Mouse (Mus musculus) brain, embryonic 14.5 days (tissue): ENCODE results near the gene Macf1. TPM values are rescaled to one million over a fixed set of nuclear protein-coding genes. Genes with fewer than 3 reads are reported as not detected.
A peak's percentile ranks its signal among the peaks of the same experiment; 100 is the strongest.

ENCODE experiments used
- DNase-seq: peaks from one replicate; pipeline ENCODE4 v3.0.0-alpha.2; 2011; ENCODE audit warnings: low read depth
- CTCF ChIP-seq: fragments of 200-500 bp; IDR thresholded peaks from 2 replicates; pipeline ENCODE4 v1.5.1; 2012; ENCODE audit warnings: inconsistent platforms, mild to moderate bottlenecking, moderate library complexity, borderline replicate concordance; ENCODE audit not compliant: insufficient read depth, insufficient read length; ENCODE audit errors: extremely low read depth
- POLR2A ChIP-seq: fragments of 200-500 bp; IDR thresholded peaks from 2 replicates; pipeline ENCODE4 v1.6.1; 2012; ENCODE audit warnings: mild to moderate bottlenecking, inconsistent platforms, borderline replicate concordance; ENCODE audit not compliant: poor library complexity, insufficient read depth, insufficient read length, severe bottlenecking; ENCODE audit errors: extremely low read depth
- polyA plus RNA-seq: library from polyadenylated mRNA; depleted of rRNA; stranded (reverse); fragments of >200 nt; gene quantifications from 2 replicates; pipeline ENCODE4 v1.2.3, GENCODE M21; 2012

Gene Macf1
- polyA plus RNA-seq, 1 experiment: 183 TPM

GRCm38 (mm10) chr4:123438414-123438813 lies 245.7 kb downstream of the Macf1 start:
- no peak for DNase-seq
- no peak for TF ChIP-seq CTCF
- TF ChIP-seq POLR2A: no peak

DNA sequence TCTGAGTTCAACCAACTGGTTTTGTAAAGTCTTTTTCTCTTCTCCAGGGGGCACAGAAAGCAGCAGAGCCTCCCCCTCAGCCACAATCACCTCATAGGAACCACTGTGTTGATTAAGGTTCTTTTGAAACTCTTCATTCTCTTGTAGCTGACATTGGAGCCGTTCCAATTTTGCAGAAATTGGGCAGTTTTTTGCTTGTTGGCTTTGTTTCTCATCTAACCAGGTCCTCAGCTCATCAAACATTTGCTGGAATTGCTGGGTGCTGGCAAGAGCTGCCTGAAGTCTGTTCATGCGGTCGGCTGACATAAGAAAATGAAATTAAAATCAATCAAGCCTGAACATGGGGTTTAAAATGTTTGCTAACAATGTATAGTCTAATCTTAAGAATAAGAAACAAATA lies 251.0 kb downstream of the Macf1 start:
- DNase-seq: peak; percentile 29

GRCm38 (mm10) chr4:123431936-123432335 lies 252.2 kb downstream of the Macf1 start:
- TF ChIP-seq POLR2A (no peak), CTCF (no peak)

More for the DNA sequence above, 251.0 kb downstream of the Macf1 start:
- no peak for TF ChIP-seq POLR2A
- TF ChIP-seq CTCF: no peak

DNA sequence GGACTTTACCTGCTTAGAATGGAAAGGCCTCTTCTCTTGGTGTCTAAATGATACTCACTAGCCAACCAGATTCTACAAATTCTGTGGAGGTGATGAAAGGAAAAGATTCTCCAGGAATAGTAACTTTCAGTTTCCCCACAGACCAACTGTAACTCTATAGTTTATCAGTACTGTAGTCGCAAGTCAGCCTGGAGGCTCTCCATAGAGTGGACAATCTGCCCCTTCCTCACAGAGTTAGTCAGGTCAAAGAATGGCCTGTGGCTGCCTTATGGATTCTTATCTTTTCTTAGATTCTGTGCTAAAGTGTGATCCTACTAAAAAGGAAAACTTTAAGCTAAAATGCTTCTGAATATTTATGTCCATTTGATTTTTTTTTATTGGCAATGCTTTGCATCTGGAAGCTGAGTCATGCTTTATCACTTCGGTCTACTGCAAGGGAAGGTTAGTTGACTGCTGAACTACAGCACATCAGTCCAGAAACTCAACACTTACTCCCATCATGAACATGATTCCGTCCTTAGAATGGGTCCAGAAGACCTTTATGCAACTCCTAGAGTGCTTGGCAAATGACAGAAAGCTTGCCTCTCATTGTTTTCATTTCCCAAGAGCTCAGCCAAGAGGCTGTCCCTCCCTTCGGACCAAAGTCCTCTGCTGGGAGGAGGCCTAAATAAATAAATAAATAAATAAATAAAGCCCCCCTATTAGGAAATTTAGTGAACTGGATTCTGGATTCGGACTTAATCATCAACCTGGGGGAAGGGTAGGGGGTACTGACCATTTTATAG lies 256.1 kb downstream of the Macf1 start:
- no peak for DNase-seq
- no peak for TF ChIP-seq CTCF
- no peak for TF ChIP-seq POLR2A

More at GRCm38 (mm10) chr4:123431936-123432335, 252.2 kb downstream of the Macf1 start:
- no peak for DNase-seq

DNA sequence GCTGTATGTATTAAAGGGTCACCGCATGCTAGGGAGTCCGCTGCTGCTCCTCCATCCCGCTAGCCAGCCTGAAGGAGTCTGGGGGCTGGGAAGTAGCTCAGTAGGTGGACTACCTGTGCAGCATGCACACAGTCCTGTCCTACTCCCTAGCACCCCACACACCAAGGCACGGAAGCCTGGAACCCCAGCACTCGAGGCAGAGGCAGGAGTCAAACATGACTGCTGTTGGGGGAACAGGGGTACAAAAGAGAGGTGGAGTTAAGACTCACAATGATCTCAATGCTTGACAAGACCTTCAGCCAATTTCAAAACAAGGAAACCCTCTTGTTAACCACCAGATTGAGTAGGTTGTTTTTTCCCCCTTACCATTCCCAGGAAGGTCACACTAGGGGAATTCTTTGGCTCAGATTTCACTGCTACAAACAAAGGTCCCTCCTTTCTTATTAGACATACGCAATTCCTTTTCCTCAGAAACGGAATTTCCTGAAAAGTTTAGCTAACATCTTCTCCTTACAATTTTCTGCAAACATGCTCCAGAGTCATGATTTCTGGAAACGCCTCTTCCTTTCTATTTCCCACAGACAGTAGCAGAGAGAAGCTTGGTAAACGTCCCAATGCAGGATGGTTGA lies 256.8 kb downstream of the Macf1 start:
- no peak for DNase-seq
- TF ChIP-seq CTCF: no peak
- TF ChIP-seq POLR2A: no peak

GRCm38 (mm10) chr4:123426429-123427080 lies 257.6 kb downstream of the Macf1 start:
- TF ChIP-seq CTCF (no peak), POLR2A (no peak)
- DNase-seq: no peak

DNA sequence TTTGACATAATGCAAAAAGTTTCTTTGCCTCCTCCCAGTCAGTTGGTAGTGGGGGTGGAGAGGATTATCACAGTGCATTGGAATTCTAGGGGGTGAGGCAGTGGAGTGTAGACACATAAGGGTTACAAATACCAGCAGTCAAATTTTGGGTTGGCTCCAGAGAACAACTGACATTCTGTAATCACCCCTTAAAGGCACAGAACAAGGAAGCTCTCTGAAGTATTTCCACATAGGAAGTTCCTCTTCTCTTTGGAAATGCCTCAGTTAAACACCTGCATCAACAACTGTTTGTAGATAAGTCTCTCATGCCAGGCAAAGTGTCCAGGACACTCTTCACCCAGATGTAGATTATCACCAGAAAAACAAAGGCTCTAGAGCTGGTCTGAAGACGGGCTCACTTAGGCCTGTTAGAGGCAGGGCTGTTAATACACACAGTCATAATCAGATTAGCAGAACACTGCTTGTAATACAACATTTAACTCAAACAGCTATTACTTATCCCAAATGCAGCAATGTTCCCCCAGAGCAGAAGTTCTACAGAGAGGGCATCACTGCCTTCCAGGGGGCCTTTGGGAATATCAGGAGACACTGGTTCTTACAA lies 258.4 kb downstream of the Macf1 start:
- TF ChIP-seq CTCF (no peak), POLR2A (no peak)
- DNase-seq: no peak

DNA sequence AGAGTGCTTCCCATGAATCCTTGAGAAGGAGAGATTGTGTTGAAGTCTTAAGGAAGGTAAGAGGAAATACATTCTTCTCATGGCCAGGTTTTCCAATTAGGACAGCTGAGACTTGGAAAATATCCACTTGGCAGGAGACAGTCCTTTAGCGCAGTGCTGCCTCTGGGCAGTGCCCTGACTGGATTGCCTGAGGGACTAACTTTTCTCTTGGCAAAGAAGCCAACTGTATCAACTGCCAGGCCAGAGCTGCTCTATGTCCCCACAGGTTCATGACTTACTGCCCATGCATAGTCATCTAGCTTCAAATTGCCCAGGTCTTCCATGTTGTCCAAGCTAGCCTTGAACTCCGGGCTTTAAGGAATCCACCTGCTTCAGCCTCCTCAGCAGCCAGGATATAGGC lies 260.1 kb downstream of the Macf1 start:
- no peak for TF ChIP-seq CTCF
- TF ChIP-seq POLR2A: no peak

GRCm38 (mm10) chr4:123422828-123423227 lies 261.3 kb downstream of the Macf1 start:
- no peak for TF ChIP-seq CTCF
- no peak for TF ChIP-seq POLR2A
- DNase-seq: no peak

More for the DNA sequence above, 260.1 kb downstream of the Macf1 start:
- no peak for DNase-seq

GRCm38 (mm10) chr4:123418032-123418431 lies 266.1 kb downstream of the Macf1 start:
- TF ChIP-seq POLR2A (no peak), CTCF (no peak)
- no peak for DNase-seq

DNA sequence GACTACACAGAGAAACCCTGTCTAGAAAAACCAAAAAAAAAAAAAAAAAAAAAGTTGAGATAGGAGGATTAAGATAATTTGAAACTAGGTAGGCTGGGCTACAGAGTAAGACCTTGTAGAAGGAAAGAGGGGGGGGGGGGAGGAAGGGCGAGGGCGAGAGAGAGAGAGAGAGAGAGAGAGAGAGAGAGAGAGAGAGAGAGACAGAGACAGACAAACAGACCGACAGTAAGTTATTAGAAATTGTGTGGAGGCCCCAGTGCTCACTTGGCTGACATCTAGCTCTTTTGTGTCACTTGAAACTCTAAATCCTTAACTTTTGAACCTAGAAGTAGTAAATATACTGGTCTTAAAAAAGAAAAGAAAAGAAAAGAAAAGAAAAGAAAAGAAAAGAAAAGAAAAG lies 266.7 kb downstream of the Macf1 start:
- no peak for DNase-seq
- no peak for TF ChIP-seq POLR2A
- TF ChIP-seq CTCF: no peak
